Mouse (Mus musculus): ENCODE data around the gene Slc13a5. TPM values are rescaled to one million over a fixed set of nuclear protein-coding genes. Genes with fewer than 3 reads are reported as not detected.

Slc13a5 gene
- polyA plus RNA-seq, 1 experiment from 2014 or later: 0.04 TPM

DNA sequence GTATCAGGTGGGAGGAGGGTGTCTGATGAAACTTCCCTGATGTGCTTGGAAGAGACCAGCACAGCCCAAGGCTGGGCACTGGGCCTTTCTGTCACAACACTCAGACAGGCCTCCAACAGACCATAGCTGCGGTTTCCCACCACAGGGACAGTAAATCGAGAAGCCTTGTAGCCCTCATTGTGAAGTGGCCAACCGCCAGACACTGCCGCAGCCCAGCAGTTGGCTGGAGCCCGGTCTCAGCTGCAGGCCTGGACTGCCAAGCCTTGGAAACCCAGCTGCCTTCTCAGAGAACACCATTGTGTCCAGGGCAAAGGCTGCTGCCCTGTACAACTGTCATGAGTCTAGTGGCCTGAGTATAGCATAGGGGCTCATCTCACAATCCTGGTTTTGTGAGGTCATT is 33.0 kb downstream of the Slc13a5 start:
- 51% methylated on average over 5 of the region's 5 CpGs for WGBS

DNA sequence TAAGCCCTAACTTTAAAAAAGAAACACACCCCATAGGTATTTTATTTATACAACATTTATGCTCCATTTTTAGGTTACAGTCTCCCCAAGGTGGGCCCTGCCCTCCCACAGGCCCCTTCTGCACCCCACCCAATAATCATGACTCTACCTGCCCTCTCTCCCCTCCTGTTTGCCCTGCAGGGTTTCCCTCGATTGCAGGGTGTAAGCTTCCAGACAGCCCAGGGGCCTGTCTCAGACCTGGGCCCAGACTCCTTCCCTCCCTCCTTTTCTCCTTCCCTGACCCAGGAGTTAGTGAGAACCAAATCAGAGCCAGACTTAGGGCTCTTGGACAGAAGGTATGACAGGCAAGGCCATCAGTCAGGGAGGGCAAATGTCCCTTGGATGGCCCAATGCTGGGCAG is 34.0 kb downstream of the Slc13a5 start:
- Histone ChIP-seq H3K27me3 (ENCODE audit: insufficient read depth, low read length) (no peaks in the 10 kb centered on the region), H3K9ac (ENCODE audit: low read depth, low read length) (no peak overlapping the region), H3K4me3 (replicated peaks; ENCODE audit: low read depth, low read length) (no peak overlapping the region), H3K36me3 (ENCODE audit: insufficient read depth, low read length) (no peaks in the 10 kb centered on the region), H3K9me3 (replicated peaks; ENCODE audit: low read length) (no peaks in the 10 kb centered on the region), H3K4me2 (ENCODE audit: low read length) (no peak overlapping the region), H3K4me1 (replicated peaks; ENCODE audit: insufficient read depth, low read length) (no peaks in the 10 kb centered on the region), H3K27ac (no peak overlapping the region)
- WGBS: 53% methylated on average over 1 of the region's 1 CpGs
- DNase-seq (ENCODE audit: low spot score) (no peak), ATAC-seq (replicated peaks; ENCODE audit: low FRiP score, low read depth) (no peak)
- TF ChIP-seq CTCF (IDR thresholded peaks at IDR 0.05; ENCODE audit: low read depth): no peak

More for the DNA sequence above, 33.0 kb downstream of the Slc13a5 start:
- no peak for DNase-seq (ENCODE audit: low spot score)
- no peak overlapping the region for H3K9ac ChIP-seq (ENCODE audit: low read depth, low read length)
- no peak for ATAC-seq (replicated peaks; ENCODE audit: low FRiP score, low read depth)
- H3K27me3 ChIP-seq (ENCODE audit: insufficient read depth, low read length): no peaks in the 10 kb centered on the region
- no peaks in the 10 kb centered on the region for H3K36me3 ChIP-seq (ENCODE audit: insufficient read depth, low read length)
- H3K9me3 ChIP-seq (replicated peaks; ENCODE audit: low read length): no peaks in the 10 kb centered on the region
- no peak overlapping the region for H3K4me3 ChIP-seq (replicated peaks; ENCODE audit: low read depth, low read length)
- no peak overlapping the region for H3K27ac ChIP-seq
- no peak for TF ChIP-seq CTCF (IDR thresholded peaks at IDR 0.05; ENCODE audit: low read depth)
- H3K4me2 ChIP-seq (ENCODE audit: low read length): no peak overlapping the region
- H3K4me1 ChIP-seq (replicated peaks; ENCODE audit: insufficient read depth, low read length): no peaks in the 10 kb centered on the region

DNA sequence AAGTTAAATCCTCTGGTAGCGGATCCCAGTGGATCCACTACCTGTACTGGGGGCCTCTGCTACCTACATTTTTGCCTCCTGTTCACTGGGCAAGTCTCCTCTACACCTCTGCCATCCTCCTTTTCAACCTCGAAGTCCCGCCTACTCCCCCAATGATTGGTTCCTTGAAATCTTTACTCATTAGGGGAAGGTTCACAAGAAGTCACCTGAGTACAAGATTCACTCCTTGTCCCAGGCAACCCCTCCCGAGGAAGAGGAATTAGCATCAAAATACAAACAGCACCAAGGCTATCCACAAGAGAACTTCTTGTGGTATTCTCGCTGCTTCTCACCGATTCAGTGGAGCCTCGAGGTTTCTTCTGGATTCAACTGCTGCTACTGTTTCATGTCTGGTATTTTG is 35.0 kb downstream of the Slc13a5 start:
- no peaks in the 10 kb centered on the region for H3K4me1 ChIP-seq (replicated peaks; ENCODE audit: insufficient read depth, low read length)
- no peaks in the 10 kb centered on the region for H3K9me3 ChIP-seq (replicated peaks; ENCODE audit: low read length)
- no peak for DNase-seq (ENCODE audit: low spot score)
- no peak for ATAC-seq (replicated peaks; ENCODE audit: low FRiP score, low read depth)
- H3K27me3 ChIP-seq (ENCODE audit: insufficient read depth, low read length): no peaks in the 10 kb centered on the region
- TF ChIP-seq CTCF (IDR thresholded peaks at IDR 0.05; ENCODE audit: low read depth): no peak
- 86% methylated on average over 7 of the region's 7 CpGs for WGBS
- no peak overlapping the region for H3K9ac ChIP-seq (ENCODE audit: low read depth, low read length)
- no peaks in the 10 kb centered on the region for H3K36me3 ChIP-seq (ENCODE audit: insufficient read depth, low read length)
- no peak overlapping the region for H3K4me3 ChIP-seq (replicated peaks; ENCODE audit: low read depth, low read length)
- H3K4me2 ChIP-seq (ENCODE audit: low read length): no peak overlapping the region
- no peak overlapping the region for H3K27ac ChIP-seq

DNA sequence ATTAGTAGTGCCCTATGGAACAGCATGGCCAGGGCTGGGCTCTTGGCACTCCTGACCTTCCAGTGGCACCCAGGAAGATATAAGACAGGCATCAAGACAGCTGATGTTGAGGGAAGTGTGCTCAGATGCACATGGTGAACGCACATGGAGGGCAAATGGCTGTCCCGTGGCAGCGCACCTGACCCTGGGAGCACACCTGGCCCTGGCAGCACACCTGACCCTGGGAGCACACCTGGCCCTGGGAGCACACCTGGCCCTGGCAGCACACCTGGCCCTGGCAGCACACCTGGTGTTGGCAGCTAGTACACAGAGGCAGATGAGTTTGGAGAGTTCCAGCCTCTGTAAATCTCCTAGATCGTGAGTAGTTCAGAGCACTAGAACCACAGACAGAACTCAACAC is 38.5 kb downstream of the Slc13a5 start:
- no peak for DNase-seq (ENCODE audit: low spot score)
- ATAC-seq (replicated peaks; ENCODE audit: low FRiP score, low read depth): no peak
- no peak overlapping the region for H3K27ac ChIP-seq
- TF ChIP-seq CTCF (IDR thresholded peaks at IDR 0.05; ENCODE audit: low read depth): no peak
- WGBS: 87% methylated on average over 4 of the region's 4 CpGs
- H3K4me3 ChIP-seq (replicated peaks; ENCODE audit: low read depth, low read length): no peak overlapping the region
- no peak overlapping the region for H3K9ac ChIP-seq (ENCODE audit: low read depth, low read length)
- no peaks in the 10 kb centered on the region for H3K36me3 ChIP-seq (ENCODE audit: insufficient read depth, low read length)
- no peaks in the 10 kb centered on the region for H3K27me3 ChIP-seq (ENCODE audit: insufficient read depth, low read length)
- no peaks in the 10 kb centered on the region for H3K9me3 ChIP-seq (replicated peaks; ENCODE audit: low read length)
- no peak overlapping the region for H3K4me2 ChIP-seq (ENCODE audit: low read length)
- H3K4me1 ChIP-seq (replicated peaks; ENCODE audit: insufficient read depth, low read length): no peaks in the 10 kb centered on the region

DNA sequence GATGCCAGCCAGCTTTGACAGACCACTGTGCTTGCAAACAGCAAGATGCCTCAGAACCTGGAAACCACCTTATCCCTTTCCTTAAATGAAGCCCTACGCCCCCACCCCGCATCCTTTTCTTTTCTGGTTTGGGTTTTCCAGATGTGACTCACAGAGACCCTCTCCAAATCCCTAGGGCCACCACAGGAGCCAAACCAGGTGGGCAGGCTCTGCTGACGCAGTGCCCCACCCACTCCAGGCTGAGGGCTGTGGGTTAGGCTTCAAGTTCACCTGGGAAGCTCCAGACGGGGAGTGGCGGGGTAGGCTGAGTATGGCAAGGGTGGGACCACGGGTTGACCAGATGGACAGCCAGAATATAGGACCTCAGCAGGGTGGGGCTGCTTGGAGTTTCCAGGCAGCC is 40.1 kb downstream of the Slc13a5 start:
- H3K27ac ChIP-seq: no peak overlapping the region
- H3K9me3 ChIP-seq (replicated peaks; ENCODE audit: low read length): no peaks in the 10 kb centered on the region
- no peaks in the 10 kb centered on the region for H3K36me3 ChIP-seq (ENCODE audit: insufficient read depth, low read length)
- H3K27me3 ChIP-seq (ENCODE audit: insufficient read depth, low read length): no peaks in the 10 kb centered on the region
- ATAC-seq (replicated peaks; ENCODE audit: low FRiP score, low read depth) (no peak), DNase-seq (ENCODE audit: low spot score) (no peak)
- no peak overlapping the region for H3K4me3 ChIP-seq (replicated peaks; ENCODE audit: low read depth, low read length)
- TF ChIP-seq CTCF (IDR thresholded peaks at IDR 0.05; ENCODE audit: low read depth): no peak
- no peaks in the 10 kb centered on the region for H3K4me1 ChIP-seq (replicated peaks; ENCODE audit: insufficient read depth, low read length)
- no peak overlapping the region for H3K4me2 ChIP-seq (ENCODE audit: low read length)
- H3K9ac ChIP-seq (ENCODE audit: low read depth, low read length): no peak overlapping the region
- 76% methylated on average over 6 of the region's 6 CpGs for WGBS

DNA sequence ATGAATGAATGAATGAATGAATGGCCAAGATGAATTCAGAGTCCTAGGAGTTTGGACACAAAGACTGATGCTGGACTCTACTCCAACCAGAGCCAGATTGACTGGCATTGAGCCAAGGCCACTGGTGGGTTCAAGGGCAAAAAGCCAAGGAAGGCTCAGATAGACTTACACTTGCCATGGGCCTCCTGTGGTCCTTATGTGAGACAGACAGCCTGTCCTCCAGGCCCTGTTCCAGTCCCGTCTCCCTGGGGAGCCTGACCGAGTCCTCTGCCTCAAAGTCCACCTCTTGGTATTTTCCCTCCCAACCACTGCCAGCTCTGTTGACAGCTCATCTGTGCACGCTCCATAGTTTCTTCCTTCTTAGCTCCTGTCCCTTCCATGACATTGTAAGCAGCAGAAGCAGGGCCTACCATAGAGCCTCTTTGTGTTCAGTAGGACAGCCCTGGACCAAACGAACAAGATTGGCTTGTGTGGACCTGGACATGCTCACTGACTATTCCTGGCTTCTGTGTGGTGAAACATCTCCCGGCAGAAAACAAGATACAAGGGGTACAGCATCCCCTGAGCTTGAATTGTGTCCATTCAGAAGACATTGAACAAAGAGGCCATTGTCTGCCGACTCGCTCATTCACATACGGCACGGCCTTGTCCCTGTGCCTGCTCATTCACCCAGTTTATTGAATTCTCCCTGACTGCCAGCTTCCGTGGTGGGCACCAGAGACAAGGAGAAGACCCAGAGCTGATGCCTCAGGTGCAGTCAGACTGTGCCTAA is 40.8 kb downstream of the Slc13a5 start:
- no peak for ATAC-seq (replicated peaks; ENCODE audit: low FRiP score, low read depth)
- WGBS: 78% methylated on average over 10 of the region's 10 CpGs
- Histone ChIP-seq H3K4me1 (replicated peaks; ENCODE audit: insufficient read depth, low read length) (no peaks in the 10 kb centered on the region), H3K27ac (no peak overlapping the region), H3K27me3 (ENCODE audit: insufficient read depth, low read length) (no peaks in the 10 kb centered on the region), H3K4me2 (ENCODE audit: low read length) (no peak overlapping the region), H3K36me3 (ENCODE audit: insufficient read depth, low read length) (no peaks in the 10 kb centered on the region), H3K9ac (ENCODE audit: low read depth, low read length) (no peak overlapping the region), H3K9me3 (replicated peaks; ENCODE audit: low read length) (no peaks in the 10 kb centered on the region), H3K4me3 (replicated peaks; ENCODE audit: low read depth, low read length) (no peak overlapping the region)
- no peak for DNase-seq (ENCODE audit: low spot score)
- TF ChIP-seq CTCF (IDR thresholded peaks at IDR 0.05; ENCODE audit: low read depth): no peak

DNA sequence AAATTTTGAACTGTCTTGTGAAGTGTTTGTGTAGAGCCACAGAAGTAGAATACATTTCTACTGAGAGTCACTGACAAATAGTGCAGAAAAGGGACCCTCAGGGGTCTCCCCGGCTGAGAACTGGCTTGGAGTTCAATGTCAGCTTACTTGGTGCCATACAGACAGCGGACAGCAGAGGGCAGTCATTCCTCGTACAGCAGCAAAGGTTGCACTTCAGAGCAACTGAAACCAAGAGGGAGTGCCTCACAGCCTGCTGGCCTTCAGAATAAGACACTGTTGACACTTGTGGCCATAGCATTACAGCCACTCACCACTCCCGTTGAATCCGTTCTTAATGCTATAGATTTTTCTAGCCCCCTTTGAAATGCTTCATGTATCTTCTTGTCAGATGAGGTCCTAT is 42.2 kb downstream of the Slc13a5 start:
- Histone ChIP-seq H3K4me1 (replicated peaks; ENCODE audit: insufficient read depth, low read length) (no peaks in the 10 kb centered on the region), H3K9me3 (replicated peaks; ENCODE audit: low read length) (no peaks in the 10 kb centered on the region), H3K27me3 (ENCODE audit: insufficient read depth, low read length) (no peaks in the 10 kb centered on the region), H3K4me2 (ENCODE audit: low read length) (no peak overlapping the region), H3K27ac (no peak overlapping the region), H3K4me3 (replicated peaks; ENCODE audit: low read depth, low read length) (no peak overlapping the region), H3K36me3 (ENCODE audit: insufficient read depth, low read length) (no peaks in the 10 kb centered on the region), H3K9ac (ENCODE audit: low read depth, low read length) (no peak overlapping the region)
- ATAC-seq (replicated peaks; ENCODE audit: low FRiP score, low read depth) (no peak), DNase-seq (ENCODE audit: low spot score) (peak; percentile 87)
- peak; percentile 94 for TF ChIP-seq CTCF (IDR thresholded peaks at IDR 0.05; ENCODE audit: low read depth)
- 8% methylated on average over 5 of the region's 5 CpGs for WGBS

Data from kidney, postnatal 0 days (tissue).